Mouse (Mus musculus) large intestine, adult 2 months (tissue): ENCODE data around the gene Gabrb1. TPM values are rescaled to one million over a fixed set of nuclear protein-coding genes. Genes with fewer than 3 reads are reported as not detected.

Source experiments
- DNase-seq: peaks from one replicate; pipeline ENCODE4 v3.0.0-alpha.2; 2012; ENCODE audit warnings: low read depth, low spot score
- WGBS: fragments of 180-500 bp; shearing (Covaris S2); methylation state at CpG from one replicate; pipeline ENCODE4 v1.1.7; 2018; 5-methylcytosine and 5-hydroxymethylcytosine counted together
- polyA plus RNA-seq: library from polyadenylated mRNA; depleted of rRNA; stranded (reverse); fragments of >200 nt; gene quantifications from 2 replicates; pipeline ENCODE4 v1.2.3, GENCODE M21; 2012

The Gabrb1 gene
- polyA plus RNA-seq, 1 experiment, result not detected

DNA sequence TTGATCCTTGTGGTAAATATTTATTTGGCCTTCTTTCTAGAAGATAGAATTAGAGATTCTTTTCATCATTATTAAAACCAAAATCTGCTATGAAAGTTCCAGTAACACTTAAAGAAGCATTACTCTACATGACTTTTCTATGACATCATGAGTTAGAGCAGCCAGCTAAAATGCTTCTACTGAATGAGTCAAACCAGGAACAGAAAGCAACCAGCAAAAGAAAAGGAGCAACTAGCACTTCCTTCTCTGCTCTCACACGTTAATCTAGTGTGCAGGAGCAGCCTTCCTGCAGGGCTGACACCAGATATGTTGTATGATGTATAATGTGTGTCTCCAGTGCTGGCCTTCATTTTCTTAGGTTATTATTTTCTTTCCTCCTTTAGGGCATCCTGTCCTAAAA, 164.9 kb downstream of the Gabrb1 start:
- DNase-seq, result no peak
- 24% methylated on average over 1 of the region's 1 CpGs for WGBS

DNA sequence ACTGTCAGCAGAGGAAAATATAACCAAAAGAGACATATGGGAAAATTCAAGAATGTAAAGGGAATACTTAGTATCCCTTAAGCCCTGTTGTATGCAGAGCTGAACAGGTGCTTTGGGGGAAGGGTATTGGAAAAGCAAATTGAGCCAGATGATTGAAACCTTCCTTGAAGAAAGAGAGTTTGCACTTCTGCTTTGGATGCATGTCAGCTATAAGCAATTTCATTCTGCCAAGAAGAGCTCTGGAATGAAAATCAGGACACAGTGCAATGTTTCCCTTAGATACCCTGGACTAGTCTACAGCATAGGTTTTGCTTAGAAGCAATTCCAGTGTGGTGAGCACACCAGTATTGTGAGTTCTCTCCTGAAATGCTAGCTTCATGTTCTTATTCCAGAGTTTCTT, 170.4 kb downstream of the Gabrb1 start:
- no peak for DNase-seq

DNA sequence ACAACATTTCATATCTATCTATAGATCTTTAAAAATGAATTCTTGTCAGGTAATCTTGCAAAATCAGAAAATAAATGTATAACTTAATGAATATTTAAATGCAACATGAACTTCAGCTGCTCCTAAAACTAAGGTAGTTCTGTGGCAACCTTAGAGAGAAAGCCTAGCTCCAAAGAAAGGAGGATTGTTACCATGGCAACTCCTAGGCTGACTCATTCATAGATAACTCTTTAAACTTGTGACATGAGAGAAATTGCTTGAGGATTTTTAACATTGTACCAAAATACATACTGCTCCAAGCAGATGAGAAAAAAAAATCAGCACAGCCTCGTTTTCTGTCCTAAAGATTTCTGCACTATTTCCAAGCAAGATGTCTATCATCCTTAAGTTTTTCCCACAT, 171.1 kb downstream of the Gabrb1 start:
- 37% methylated on average over 1 of the region's 1 CpGs for WGBS
- no peak for DNase-seq

DNA sequence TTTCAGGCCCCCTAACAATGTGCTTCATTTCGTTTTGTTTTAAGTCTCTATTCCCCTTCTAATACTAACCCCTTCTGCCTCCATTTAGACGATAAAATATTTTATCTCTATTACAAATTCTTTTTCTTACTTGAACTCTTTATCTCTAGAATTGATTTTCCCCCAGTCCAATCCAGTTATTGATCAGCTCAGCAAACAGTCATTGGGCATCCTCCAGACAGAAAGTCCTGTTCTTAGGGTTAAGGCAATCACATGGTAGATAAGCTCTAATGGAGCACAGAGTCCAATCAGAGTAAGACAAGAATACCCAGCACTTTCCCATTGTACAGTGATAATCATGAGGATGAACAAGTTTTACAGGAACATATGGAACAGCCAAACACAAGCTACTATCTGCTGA, 172.4 kb downstream of the Gabrb1 start:
- WGBS, result 79% methylated on average over 2 of the region's 2 CpGs
- no peak for DNase-seq

DNA sequence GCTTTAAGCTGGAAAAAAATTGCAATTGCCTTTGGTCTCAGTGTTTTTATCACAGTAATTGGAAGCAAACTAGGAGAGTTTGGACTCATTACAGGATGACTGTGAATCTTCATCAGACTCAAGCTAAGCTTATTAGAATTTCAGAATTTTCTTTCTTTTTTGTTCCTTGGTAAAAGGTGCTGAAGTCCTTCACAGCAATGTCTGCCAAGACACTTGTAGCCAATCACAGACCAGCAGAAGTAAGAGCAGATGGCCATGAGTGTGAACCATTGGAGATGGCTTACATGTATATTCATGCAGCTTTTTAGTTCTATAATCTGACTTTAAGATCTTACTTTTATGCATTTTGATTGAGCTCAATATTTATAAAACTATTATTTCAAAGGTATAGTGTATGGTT, 184.3 kb downstream of the Gabrb1 start:
- no peak for DNase-seq

DNA sequence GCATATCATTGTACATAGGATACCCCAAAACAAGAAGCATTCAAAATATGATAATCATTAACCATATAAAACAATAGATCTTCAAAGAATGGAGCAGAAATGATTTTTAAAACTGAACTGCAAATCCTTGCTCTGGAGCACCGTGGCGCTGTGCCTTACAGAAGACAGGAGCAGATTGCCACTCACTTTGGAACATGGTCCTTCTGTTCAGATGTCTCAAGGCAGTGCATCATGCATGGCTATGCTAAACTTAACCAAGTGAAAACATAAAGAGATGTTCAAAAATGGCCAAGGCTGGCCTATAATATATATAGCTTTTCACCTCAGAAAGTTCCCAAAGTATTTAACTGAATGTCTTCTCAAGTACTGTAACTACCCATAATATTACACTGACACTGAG, 240.3 kb downstream of the Gabrb1 start:
- WGBS, result 90% methylated on average over 2 of the region's 2 CpGs
- DNase-seq, result no peak

DNA sequence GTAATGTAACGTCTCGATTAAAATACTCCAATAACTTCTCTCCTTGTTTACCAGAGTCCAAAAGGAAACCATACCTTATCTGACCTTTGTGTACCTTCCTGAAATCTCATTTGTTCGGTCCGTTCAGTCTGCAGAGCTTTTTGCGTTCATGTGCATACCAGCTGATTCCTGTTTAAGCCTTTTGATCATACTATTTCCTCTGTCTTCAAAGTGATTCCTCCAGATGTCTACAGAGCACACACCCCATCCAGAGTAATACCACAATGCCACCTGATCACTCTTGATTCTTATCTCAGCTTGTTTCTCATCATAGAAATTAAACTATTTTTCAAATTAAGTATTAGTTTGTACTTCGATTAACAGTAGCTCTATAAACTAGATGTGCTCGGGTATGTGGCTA, 245.5 kb downstream of the Gabrb1 start:
- 78% methylated on average over 7 of the region's 7 CpGs for WGBS
- DNase-seq, result no peak

DNA sequence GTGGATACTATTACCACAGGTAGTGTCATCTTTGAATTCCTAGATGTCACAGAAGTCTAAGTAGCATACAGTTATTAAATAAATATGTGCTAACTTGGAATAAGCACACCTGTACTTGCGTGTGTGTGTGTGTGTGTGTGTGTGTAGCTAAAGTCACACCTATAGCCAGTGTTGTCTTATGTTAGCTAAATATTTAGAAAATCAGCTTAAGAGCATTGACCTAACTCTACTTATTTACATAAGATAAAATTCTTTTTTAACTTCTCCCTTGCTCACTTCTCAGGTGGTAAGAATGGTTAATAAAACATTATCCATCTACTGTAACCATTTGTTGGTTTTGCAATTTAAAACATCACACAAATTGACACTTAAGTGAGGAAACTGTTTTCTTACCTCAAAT, 256.1 kb downstream of the Gabrb1 start:
- no peak for DNase-seq
- 42% methylated on average over 1 of the region's 1 CpGs for WGBS

DNA sequence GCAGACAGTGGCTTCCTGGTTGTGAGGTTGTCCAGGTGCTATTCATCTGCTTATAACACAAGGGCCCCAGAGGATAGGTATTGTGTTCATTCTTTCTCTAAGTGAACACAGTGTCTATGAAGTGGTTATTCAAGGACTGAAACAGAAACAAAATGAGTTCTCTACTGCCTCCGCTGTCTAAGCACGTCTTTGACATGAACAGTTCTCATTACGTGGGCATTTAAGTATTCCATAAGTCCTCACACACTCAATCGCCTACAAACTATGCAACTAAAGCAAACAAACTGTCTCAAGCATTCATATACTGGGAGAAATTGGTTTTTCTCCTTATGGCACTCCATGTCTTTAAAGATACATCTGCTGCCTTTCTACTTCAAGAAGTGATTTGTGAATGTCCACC, 257.8 kb downstream of the Gabrb1 start:
- DNase-seq, result no peak
- WGBS, result 77% methylated on average over 4 of the region's 4 CpGs

DNA sequence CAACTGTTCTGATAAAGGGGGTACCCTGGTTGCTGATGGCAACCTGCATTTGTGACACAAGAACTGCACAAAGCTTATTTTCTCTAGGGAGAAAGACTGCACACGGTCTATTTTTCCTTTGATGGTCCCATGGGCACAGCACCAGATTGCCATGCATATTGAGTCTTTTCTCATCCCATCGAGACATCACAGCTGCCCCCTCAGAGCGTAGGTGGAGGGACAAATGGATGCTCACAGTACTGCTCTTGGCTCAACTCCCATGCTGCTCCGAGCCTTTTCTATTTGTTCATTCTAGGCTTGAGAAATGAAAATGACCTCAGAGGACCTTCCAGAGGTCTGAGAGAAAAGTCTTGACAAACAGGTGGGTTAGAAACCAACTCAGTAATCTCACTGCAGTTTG, 259.3 kb downstream of the Gabrb1 start:
- 79% methylated on average over 4 of the region's 4 CpGs for WGBS
- no peak for DNase-seq

DNA sequence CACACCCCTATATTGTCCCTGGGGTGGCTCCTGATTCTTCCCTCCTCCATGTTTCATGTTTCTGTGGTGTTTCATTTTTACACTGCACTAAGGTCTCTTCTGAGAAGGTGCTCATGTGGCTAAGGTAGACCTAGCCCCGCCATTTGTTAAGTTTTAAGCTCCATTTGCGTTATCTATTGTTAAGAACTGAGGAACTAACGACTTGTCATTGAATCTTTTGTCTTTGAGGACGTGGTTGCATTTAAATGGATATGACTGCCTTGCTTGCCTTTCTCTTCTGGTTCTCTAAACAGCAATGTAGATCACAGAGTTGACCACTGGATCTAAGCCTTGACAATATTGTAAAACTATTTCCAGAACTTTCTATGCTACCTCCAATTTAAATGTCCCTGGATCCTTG, 265.7 kb downstream of the Gabrb1 start:
- DNase-seq, result no peak
- 57% methylated on average over 4 of the region's 4 CpGs for WGBS

DNA sequence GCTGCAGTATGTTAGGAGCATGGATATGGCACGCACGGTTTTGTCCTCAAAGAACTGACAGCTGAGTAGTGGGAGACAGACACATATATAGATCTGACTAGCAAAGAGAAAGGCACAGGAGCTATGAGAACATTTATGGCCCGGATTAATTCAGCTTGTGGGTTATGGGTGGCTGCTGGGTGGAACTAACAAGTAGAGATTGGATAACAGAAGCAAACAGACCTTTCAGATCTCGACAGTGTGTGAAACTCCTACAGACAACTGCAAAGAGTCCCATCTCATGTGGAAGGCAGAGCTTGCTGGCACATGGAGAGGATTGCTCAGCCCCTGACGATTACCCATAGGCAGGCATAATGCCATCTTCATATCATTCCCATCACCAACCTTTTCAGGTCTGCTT, 268.4 kb downstream of the Gabrb1 start:
- no peak for DNase-seq
- 72% methylated on average over 5 of the region's 5 CpGs for WGBS

DNA sequence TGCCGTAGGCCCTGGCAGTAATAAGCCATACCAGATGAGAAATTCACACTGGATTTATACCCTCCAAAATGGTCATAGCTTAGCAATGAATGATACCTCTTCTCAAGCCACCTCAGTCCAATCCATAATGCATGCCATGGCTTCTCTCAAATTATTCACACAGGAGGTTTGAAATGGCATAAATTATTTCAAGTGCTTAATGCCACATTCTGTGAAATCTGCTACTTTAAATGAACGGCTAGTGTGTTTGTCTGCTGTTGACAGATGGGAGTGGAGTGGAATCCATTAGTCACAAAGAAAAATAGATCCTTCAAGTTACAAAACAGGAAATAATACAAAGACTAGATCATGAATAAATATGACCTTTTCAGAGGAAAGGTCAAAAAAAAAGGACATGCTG, 272.1 kb downstream of the Gabrb1 start:
- no peak for DNase-seq
- 74% methylated on average over 2 of the region's 2 CpGs for WGBS

DNA sequence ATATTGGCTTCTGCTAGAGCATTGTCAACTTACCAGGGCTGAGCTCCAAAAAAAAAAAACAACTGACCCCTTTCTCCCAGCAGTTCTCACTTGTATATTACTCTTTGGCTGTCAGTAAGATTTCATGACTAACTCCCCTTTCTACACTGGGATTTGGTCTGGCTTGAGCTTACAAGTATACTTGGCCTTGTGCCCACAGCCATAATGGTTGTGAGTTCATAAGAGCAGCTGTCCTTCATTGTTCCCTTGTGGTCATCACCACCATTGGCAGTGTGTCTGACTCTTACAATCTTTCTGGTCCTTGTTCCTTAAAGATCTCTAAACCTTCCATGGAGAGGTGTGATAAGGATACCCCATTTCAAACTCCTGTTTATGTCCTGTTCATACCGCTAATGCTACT, 293.5 kb downstream of the Gabrb1 start:
- 92% methylated on average over 1 of the region's 1 CpGs for WGBS
- no peak for DNase-seq

DNA sequence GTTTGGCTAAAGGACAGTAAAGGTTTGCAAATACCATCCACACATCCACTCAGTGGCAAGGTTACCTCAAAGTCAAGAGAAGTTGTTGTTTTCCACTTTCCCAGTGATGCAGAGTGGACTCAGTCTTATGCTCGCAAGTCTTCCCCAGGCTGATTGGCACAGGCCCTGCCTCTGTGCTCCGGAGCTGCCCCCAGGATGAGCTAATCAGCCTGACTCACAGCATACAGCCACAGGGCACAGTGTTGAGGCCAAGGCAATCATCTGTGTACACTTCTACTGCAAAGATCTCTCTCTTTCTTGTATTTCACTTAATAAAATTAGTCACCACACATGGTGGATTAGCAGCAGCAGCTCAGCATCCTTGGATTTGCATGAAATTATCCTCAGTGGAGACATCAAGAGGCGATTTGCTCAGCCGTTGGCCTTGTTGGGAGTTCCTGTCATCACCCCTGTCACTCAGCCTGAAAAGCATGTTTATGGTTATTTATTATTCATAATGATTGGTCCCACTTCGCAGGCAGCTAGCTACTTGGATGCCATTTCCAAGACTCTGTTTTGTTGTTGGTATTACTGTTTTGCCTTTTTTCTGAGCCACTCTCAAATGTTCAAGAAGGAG, 297.3 kb downstream of the Gabrb1 start:
- 66% methylated on average over 5 of the region's 5 CpGs for WGBS
- DNase-seq, result no peak

DNA sequence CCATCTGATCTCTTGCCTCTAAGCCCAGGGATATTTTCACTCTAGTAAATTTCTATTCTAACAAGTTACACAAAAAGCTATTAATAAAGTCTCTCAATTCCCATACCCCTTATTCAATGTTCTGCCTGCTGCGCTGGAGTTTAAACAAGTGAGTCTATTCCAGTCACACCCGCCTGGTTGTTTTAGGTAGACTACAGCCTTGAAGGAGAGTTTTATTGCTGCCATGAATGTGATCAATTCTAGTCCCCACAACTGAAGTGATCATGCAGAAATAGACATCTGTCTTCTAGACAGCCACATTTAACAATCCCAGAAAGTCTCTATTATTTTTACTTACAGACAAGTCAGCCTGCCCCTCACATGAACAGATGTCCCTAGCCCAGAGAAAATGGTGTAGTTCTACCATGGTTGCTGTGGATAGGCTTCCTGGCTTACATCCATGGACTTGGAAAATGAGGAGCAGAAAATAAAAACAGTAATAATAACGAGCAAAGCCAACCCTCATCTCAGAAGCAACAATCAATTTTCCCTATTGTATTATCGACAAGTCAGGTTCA, 307.0 kb downstream of the Gabrb1 start:
- WGBS, result 69% methylated on average over 4 of the region's 4 CpGs
- no peak for DNase-seq

DNA sequence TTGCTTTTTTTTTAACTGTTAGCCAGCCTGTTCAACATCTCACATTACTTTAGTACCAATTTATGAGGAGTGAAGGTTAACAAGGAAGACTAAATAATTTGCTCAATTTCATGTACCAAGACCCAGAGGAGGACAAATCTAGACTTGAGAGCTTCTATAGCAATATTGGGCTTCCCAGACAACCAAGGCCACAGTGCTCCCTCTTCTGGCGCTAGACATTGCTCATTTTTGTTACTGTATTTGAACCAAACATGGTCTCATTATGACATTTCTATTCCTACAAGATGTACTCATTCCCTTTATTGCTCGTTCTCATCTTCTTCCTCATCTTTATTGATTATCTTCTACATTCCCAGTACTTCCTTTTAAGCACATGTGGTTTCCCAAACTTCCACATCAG, 307.6 kb downstream of the Gabrb1 start:
- 45% methylated on average over 2 of the region's 2 CpGs for WGBS
- no peak for DNase-seq

DNA sequence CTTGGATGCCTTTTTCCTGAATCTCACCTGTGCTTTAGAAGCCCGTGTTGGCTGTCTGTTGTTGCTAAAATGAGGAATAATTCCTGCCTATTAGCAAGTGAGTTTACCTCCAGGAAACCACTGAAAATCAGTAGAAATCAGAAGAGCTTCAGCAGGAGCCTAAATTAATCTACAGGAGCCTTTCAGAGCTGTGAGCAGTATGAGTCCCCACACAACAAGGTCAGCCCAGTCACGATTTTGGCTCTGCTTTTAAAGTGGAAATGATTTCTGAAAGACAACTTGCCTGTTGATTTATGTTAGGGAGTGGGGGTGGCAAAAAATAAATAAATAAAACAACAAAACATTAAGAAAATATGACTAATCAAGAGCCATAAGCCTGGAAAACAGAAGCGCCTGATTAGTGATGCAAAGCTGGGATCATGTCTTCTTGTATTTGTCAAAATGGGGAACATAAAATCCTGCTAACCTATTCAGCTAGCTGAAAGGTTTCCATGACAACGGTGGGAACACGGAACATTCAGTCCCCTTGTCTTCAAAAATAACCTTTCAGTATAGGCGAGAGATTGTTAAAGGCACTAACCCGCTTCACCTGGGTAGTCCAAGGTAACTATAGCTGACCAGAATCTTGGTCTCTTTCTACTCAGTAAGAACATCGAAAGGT, 312.4 kb downstream of the Gabrb1 start:
- DNase-seq, result no peak
- 72% methylated on average over 8 of the region's 8 CpGs for WGBS

DNA sequence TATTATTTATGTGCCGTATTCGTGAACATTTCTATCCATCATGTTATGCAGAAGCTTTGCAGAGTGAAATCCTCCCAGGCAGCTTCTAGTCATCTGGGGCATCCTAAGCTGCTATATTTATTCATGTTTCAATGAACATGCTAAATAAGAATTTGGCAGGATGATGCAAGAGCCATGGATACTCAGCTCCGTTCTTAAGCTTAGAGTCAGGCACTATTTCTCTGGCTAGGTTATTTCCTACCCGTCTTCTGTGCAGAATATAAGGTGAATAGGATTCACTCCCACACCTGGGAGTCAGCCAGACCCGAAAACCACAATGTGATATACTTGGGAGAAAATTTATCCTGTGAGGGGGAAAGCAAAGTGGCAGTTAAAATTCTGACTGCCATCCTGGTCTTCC, 314.9 kb downstream of the Gabrb1 start:
- DNase-seq, result no peak
- 65% methylated on average over 5 of the region's 5 CpGs for WGBS

DNA sequence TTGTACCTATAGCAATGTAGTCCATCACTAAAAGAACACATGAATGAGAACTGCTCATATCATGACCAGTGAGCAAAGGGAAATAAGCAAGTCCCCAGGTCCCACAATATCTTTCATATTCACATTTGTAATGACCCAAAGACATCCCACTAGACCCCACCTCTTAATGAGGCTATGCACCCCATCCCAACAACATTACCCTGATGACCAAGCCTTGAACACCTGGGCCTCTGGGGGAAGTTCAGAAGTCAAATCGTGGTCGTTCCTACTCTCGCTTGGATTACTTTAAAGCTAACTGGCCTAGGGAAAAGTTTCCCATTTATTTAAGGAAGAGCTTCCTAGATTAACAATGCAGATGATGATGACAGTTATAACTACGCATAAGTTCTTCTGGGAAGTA, 318.2 kb downstream of the Gabrb1 start:
- DNase-seq, result no peak
- WGBS, result 80% methylated on average over 4 of the region's 4 CpGs

DNA sequence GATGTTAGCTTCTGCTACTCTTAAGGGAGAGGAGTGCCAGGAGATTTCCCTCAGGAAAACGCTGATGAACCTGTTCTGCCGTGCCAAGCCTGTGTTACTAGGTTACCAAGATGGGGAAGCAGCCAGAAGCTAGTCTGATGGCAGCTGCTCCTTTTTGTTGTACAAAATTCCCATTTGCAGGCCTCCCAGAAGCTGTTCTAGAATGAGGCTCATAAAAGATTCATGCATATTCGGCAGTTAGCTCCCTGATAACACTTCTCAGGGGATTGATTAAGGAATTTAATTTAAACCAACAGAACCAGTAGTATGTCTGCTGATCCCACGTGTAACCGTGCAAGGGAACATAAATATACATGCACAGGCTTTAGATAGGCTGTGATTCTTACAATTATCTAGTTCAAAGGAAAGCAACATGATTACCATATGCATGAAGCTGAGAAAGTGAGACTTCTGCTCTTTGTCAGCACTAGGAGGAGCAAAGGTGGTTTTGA, 318.7 kb downstream of the Gabrb1 start:
- DNase-seq, result no peak
- 58% methylated on average over 5 of the region's 5 CpGs for WGBS

DNA sequence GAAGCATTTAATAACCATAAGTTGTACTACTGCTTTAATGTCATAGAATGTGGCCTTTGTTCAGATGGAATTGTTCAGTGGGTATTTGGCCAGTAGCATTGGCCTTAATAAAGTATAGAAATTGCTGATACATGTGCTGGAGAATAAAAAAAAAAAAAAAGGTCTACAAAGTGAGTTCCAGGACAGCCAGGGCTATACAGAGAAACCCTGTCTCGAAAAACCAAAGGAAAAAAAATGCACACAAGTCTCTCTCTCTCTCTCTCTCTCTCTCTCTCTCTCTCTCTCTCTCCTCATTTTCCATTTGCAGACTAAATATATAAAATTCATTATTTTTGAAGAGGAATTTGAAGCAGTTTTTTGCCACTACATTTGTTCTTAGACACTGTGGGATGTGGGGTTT, 328.6 kb downstream of the Gabrb1 start:
- WGBS, result 60% methylated on average over 1 of the region's 1 CpGs
- DNase-seq, result no peak
